Mouse (Mus musculus): ENCODE results near the gene Akap13.
A peak's percentile ranks its signal among the peaks of the same experiment; 100 is the strongest.
"Not testable (repeated sequence)": the region's sequence is repeated elsewhere in the genome, so short reads cannot be mapped to it uniquely, and the experiment has no call there.

The Akap13 gene

GRCm38 (mm10) chr7:75609456-75610262 lies 154.3 kb downstream of the Akap13 start:
- no peak for DNase-seq

GRCm38 (mm10) chr7:75610391-75610790 lies 155.1 kb downstream of the Akap13 start:
- DNase-seq: no peak

GRCm38 (mm10) chr7:75611261-75611950 lies 156.1 kb downstream of the Akap13 start:
- DNase-seq: no peak

GRCm38 (mm10) chr7:75612000-75612682 lies 156.8 kb downstream of the Akap13 start:
- DNase-seq: no peak

- no peak for DNase-seq
These were observed 157.3 kb downstream of the Akap13 start for GRCm38 (mm10) chr7:75612683-75613053.

GRCm38 (mm10) chr7:75613240-75613639 lies 157.9 kb downstream of the Akap13 start:
- DNase-seq: no peak

GRCm38 (mm10) chr7:75614826-75615225 lies 159.5 kb downstream of the Akap13 start:
- DNase-seq: no peak

- DNase-seq: not testable (repeated sequence)
These were observed 161.9 kb downstream of the Akap13 start for GRCm38 (mm10) chr7:75617246-75617645.

- DNase-seq: no peak
These were observed 163.4 kb downstream of the Akap13 start for GRCm38 (mm10) chr7:75618699-75619098.

GRCm38 (mm10) chr7:75619875-75620274 lies 164.5 kb downstream of the Akap13 start:
- no peak for DNase-seq

- DNase-seq: no peak
These were observed 165.1 kb downstream of the Akap13 start for GRCm38 (mm10) chr7:75620395-75620960.

- DNase-seq: no peak
These were observed 165.6 kb downstream of the Akap13 start for GRCm38 (mm10) chr7:75620976-75621375.

GRCm38 (mm10) chr7:75627831-75628230 lies 172.5 kb downstream of the Akap13 start:
- DNase-seq: no peak

- no peak for DNase-seq
These were observed 174.3 kb downstream of the Akap13 start for GRCm38 (mm10) chr7:75629669-75630068.

GRCm38 (mm10) chr7:75632941-75633340 lies 177.6 kb downstream of the Akap13 start:
- no peak for DNase-seq

- DNase-seq: no peak
These were observed 178.1 kb downstream of the Akap13 start for GRCm38 (mm10) chr7:75633393-75633792.

- DNase-seq: no peak
These were observed 178.6 kb downstream of the Akap13 start for GRCm38 (mm10) chr7:75633807-75634526.

- DNase-seq: no peak
These were observed 183.4 kb downstream of the Akap13 start for GRCm38 (mm10) chr7:75638769-75639168.

- DNase-seq: peak; percentile 12
These were observed 184.2 kb downstream of the Akap13 start for GRCm38 (mm10) chr7:75639541-75639940.

- DNase-seq: no peak
These were observed 184.7 kb downstream of the Akap13 start for GRCm38 (mm10) chr7:75640074-75640473.

GRCm38 (mm10) chr7:75640671-75641070 lies 185.3 kb downstream of the Akap13 start:
- DNase-seq: no peak

GRCm38 (mm10) chr7:75641415-75642177 lies 186.3 kb downstream of the Akap13 start:
- DNase-seq: no peak
